Mouse (Mus musculus): Measurements from ENCODE around the gene F3. TPM values are rescaled to one million over a fixed set of nuclear protein-coding genes. Genes with fewer than 3 reads are reported as not detected.

F3 gene
- polyA plus RNA-seq, 1 experiment from 2014 or later: 8.4 TPM

GRCm38 (mm10) chr3:121689697-121690096 lies 33.6 kb upstream of the F3 start:
- Histone ChIP-seq H3K9me3 (no peaks in the 10 kb centered on the region), H3K4me1 (replicated peaks) (no peaks in the 10 kb centered on the region; the same call in 1 of the 2 replicates), H3K9ac (no peak overlapping the region), H3K27ac (replicated peaks) (no peak overlapping the region), H3K4me3 (no peak overlapping the region), H3K27me3 (no peaks in the 10 kb centered on the region), H3K36me3 (no peaks in the 10 kb centered on the region), H3K4me2 (no peak overlapping the region)
- no peak for ATAC-seq (ENCODE audit: low FRiP score, low read depth)
- WGBS: 92% methylated on average over 3 of the region's 3 CpGs

DNA sequence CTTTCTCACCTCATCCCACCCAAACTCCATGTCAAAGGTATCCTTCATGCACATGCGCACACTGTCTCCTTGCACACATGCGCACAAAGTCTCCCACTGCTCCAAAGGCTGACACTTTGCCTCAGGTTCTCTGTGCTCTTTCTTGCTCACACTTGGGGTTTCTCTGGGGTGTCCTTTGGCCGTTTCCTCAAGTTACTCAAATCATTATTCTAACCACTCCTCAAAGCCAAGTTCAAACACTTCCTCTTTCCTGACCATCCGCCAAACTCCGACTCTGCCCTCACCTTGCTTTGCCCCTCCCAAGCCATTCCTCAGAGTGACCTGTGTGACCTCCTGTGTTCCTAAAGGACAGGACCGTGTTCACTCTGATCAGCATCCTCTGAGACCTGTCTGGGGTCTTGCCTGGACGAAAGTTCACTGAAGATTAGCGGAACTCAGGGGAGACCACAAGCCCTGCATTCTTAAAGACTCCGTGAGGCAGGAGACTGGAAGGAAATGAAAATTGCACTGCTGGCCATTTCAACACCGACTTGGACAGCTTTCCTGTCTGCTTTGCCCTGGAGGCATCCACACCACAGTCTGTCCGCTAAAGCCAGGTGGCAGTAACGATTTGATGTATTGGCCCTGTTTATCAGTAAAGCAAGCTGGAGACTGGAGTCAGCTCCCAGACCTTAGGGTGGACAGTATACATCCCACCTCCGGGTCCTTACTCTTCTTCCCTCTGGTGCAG lies 30.2 kb upstream of the F3 start:
- no peak overlapping the region for H3K4me3 ChIP-seq
- H3K27me3 ChIP-seq: no peaks in the 10 kb centered on the region
- no peak overlapping the region for H3K9ac ChIP-seq
- no peak; the same call in 1 of the 2 replicates for ATAC-seq (ENCODE audit: low FRiP score, low read depth)
- H3K4me1 ChIP-seq (replicated peaks): no peaks in the 10 kb centered on the region
- no peaks in the 10 kb centered on the region for H3K36me3 ChIP-seq
- 85% methylated on average over 13 of the region's 13 CpGs for WGBS
- H3K4me2 ChIP-seq: no peak overlapping the region
- H3K9me3 ChIP-seq: no peaks in the 10 kb centered on the region
- H3K27ac ChIP-seq (replicated peaks): no peak overlapping the region

DNA sequence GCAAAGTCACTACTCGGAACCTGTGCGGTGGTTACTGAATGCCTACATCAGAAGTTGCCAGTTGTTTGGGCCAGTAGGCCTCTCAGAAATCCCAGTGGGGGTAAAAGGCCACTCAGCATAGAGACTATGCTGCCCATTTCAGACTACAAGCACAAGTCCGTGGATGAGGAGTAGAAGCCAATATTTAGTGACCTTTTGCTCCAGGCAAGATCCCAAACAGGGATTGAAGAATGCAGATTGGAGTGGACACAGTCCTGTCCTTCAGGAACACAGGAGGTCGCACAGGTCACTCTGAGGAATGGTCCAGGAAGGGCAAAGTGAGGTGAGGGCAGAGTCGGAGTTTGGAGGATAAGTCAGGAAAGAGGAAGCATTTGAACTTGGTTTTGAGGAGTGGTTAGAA lies 29.6 kb upstream of the F3 start:
- WGBS: 93% methylated on average over 5 of the region's 5 CpGs
- no peaks in the 10 kb centered on the region for H3K27me3 ChIP-seq

DNA sequence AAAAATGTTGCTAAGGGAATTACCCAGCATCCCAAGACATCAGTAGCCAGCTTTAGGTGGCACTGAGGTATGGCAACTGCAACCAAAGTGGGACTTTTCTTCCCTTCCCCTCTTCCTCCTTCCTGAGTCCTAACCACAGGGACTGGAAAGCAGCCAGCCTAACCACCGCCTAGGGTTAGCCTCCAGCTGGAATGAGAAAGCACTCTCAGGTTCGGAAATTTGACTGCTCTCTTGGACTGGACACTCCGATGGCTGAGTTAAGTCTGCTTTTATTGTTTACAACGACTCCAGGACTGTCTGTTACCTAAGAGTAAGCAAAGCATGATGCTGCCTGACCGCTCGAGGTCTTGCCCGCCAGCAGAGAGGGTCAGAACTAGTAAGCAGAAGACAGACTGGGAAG lies 26.2 kb upstream of the F3 start:
- H3K36me3 ChIP-seq: no peaks in the 10 kb centered on the region
- no peaks in the 10 kb centered on the region for H3K9me3 ChIP-seq
- no peak overlapping the region for H3K9ac ChIP-seq
- H3K4me2 ChIP-seq: no peak overlapping the region
- H3K4me1 ChIP-seq (replicated peaks): peaks cover 29% of the 10 kb centered on the region
- 83% methylated on average over 7 of the region's 7 CpGs for WGBS
- no peak for ATAC-seq (ENCODE audit: low FRiP score, low read depth)
- no peaks in the 10 kb centered on the region for H3K27me3 ChIP-seq
- H3K27ac ChIP-seq (replicated peaks): no peak overlapping the region
- H3K4me3 ChIP-seq: no peak overlapping the region

More for the DNA sequence above, 29.6 kb upstream of the F3 start:
- no peaks in the 10 kb centered on the region for H3K36me3 ChIP-seq
- H3K4me1 ChIP-seq (replicated peaks): no peaks in the 10 kb centered on the region
- H3K9ac ChIP-seq: no peak overlapping the region
- no peak overlapping the region for H3K27ac ChIP-seq (replicated peaks)
- ATAC-seq (ENCODE audit: low FRiP score, low read depth): no peak
- H3K4me2 ChIP-seq: no peak overlapping the region
- H3K9me3 ChIP-seq: no peaks in the 10 kb centered on the region
- H3K4me3 ChIP-seq: no peak overlapping the region

DNA sequence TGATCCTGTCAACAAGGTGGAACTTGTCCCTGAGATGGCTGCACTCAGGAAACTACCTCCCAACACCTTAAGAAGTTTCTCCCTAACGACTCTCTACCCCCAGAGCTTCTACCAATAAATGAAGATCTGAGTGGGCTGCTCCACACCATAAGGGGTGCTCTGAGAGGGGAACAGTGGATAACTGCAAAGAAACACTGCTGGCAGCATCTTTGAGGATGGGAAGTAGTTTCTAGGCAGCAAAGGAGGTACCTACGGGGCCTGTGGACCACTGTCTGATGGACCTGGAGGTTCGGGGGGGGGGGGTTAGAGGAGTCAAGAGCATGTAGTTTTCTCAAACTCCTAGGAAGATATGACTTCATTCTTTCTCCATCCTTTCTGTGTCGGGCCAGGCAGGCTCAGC lies 23.9 kb upstream of the F3 start:
- Histone ChIP-seq H3K9me3 (no peaks in the 10 kb centered on the region), H3K27ac (replicated peaks) (peak overlapping the region; percentile 88), H3K4me2 (no peak overlapping the region), H3K36me3 (no peaks in the 10 kb centered on the region), H3K4me3 (no peak overlapping the region), H3K4me1 (replicated peaks) (peaks cover 29% of the 10 kb centered on the region), H3K27me3 (no peaks in the 10 kb centered on the region), H3K9ac (no peak overlapping the region)
- WGBS: 73% methylated on average over 4 of the region's 4 CpGs
- ATAC-seq (ENCODE audit: low FRiP score, low read depth): no peak

GRCm38 (mm10) chr3:121699849-121700248 lies 23.5 kb upstream of the F3 start:
- Histone ChIP-seq H3K4me1 (replicated peaks) (peaks cover 29% of the 10 kb centered on the region), H3K4me2 (peak overlapping the region; percentile 40; the same call in 1 of the 2 replicates), H3K27me3 (no peaks in the 10 kb centered on the region), H3K36me3 (no peaks in the 10 kb centered on the region), H3K4me3 (no peak overlapping the region), H3K9me3 (no peaks in the 10 kb centered on the region), H3K27ac (replicated peaks) (peak overlapping the region; percentile 88), H3K9ac (no peak overlapping the region)
- WGBS: 38% methylated on average over 4 of the region's 4 CpGs
- ATAC-seq (ENCODE audit: low FRiP score, low read depth): peak; percentile 17

DNA sequence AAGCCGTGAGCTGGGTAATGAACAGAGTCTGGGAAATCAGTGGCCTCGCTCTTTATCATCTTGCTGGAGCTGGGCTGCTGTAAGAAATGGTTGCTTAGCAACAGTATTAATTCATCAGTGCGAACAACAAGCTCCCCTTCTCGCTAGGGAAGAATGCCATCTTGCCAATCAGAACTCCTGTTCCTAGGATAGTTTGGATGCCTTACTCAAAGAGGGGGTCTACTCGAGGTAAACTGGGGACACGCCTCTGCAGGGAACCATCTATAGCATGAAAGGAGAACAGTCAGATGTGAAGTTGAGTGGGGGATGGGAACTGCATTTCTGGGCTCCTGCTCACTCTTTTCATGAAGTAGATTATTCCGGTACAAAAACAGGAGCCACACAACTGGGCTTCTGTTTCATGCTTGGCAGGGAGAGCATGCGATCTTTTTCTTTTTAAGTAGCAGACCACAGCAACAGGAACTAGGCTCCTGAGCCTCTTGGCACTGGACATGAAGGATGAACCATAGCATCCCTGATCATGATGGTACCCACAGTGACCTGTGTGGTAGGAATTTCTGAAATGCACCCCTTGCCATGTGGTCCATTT lies 22.9 kb upstream of the F3 start:
- H3K27ac ChIP-seq (replicated peaks): peak overlapping the region; percentile 88
- 10% methylated on average over 8 of the region's 8 CpGs for WGBS
- H3K4me2 ChIP-seq: peak overlapping the region; percentile 40
- no peaks in the 10 kb centered on the region for H3K9me3 ChIP-seq
- no peaks in the 10 kb centered on the region for H3K27me3 ChIP-seq
- no peaks in the 10 kb centered on the region for H3K36me3 ChIP-seq
- peak; percentile 93 for ATAC-seq (ENCODE audit: low FRiP score, low read depth)
- H3K4me3 ChIP-seq: no peak overlapping the region
- no peak overlapping the region for H3K9ac ChIP-seq
- peaks cover 29% of the 10 kb centered on the region for H3K4me1 ChIP-seq (replicated peaks)

DNA sequence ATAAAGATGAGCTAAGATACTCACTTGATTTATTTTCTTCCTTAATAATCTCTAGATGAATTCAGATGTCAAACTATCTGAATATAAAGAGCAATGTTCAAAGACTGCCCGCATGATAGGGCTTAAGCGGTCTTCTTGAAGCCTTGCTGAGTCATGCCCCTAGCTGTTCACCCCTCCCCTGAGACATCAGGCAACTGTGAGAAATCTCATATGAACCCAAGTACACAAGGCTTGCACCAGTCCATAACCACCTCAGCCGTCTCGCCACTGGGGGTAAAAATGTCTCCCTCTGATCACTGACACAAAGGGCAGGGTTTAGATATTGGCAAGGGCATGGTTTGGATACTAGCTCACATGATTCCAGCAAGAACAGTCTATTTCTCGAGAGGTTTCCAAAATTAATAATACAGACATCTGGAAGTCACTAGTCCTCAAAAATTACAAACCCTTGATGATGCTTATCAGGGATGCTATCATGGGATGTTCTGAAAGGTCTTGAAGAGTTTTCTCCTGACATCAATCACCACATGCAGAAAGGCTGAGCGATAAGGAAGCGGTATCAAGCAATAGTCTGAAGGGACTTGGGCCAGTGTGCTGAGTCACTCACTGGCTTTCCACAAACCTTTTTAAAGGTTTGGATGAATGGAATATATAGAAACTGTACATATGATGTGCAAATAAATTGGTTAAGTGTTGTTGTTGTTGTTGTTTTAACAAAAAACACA lies 20.0 kb upstream of the F3 start:
- no peak overlapping the region for H3K4me2 ChIP-seq

DNA sequence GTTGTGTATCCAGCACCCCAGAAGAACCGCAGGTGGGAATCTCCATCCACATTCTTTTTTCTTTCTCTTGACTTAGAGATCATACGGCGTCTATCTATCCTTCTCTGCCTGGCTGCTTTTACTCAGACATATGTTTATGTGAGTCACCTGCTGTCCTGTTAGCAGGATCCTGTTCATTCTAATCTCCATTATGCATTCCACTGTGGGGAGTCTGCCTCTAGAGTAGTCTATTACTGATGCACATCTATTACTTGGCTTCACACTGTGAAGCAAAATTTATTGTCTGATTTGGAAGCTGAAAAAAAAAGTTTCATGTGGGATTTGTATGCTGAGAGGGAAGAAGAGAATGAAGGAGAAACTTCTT lies 19.5 kb upstream of the F3 start:
- Histone ChIP-seq H3K9me3 (no peaks in the 10 kb centered on the region), H3K27ac (replicated peaks) (no peak overlapping the region), H3K4me1 (replicated peaks) (peaks cover 29% of the 10 kb centered on the region), H3K27me3 (no peaks in the 10 kb centered on the region), H3K36me3 (no peaks in the 10 kb centered on the region), H3K9ac (no peak overlapping the region), H3K4me2 (no peak overlapping the region), H3K4me3 (no peak overlapping the region)
- WGBS: 72% methylated on average over 3 of the region's 3 CpGs
- ATAC-seq (ENCODE audit: low FRiP score, low read depth): no peak

More for the DNA sequence above, 20.0 kb upstream of the F3 start:
- Histone ChIP-seq H3K9ac (no peak overlapping the region), H3K27me3 (no peaks in the 10 kb centered on the region), H3K36me3 (no peaks in the 10 kb centered on the region), H3K4me3 (no peak overlapping the region), H3K4me1 (replicated peaks) (peaks cover 29% of the 10 kb centered on the region), H3K27ac (replicated peaks) (no peak overlapping the region), H3K9me3 (no peaks in the 10 kb centered on the region)
- 83% methylated on average over 7 of the region's 7 CpGs for WGBS
- ATAC-seq (ENCODE audit: low FRiP score, low read depth): no peak

GRCm38 (mm10) chr3:121706087-121706486 lies 17.2 kb upstream of the F3 start:
- H3K4me1 ChIP-seq (replicated peaks): peaks cover 9% of the 10 kb centered on the region
- peak overlapping the region; percentile 35; the same call in 1 of the 2 replicates for H3K27ac ChIP-seq (replicated peaks)
- ATAC-seq (ENCODE audit: low FRiP score, low read depth): no peak
- no peaks in the 10 kb centered on the region for H3K27me3 ChIP-seq
- no peak overlapping the region for H3K4me2 ChIP-seq
- 58% methylated on average over 5 of the region's 5 CpGs for WGBS
- H3K36me3 ChIP-seq: no peaks in the 10 kb centered on the region
- H3K4me3 ChIP-seq: no peak overlapping the region
- H3K9me3 ChIP-seq: no peaks in the 10 kb centered on the region
- H3K9ac ChIP-seq: no peak overlapping the region

DNA sequence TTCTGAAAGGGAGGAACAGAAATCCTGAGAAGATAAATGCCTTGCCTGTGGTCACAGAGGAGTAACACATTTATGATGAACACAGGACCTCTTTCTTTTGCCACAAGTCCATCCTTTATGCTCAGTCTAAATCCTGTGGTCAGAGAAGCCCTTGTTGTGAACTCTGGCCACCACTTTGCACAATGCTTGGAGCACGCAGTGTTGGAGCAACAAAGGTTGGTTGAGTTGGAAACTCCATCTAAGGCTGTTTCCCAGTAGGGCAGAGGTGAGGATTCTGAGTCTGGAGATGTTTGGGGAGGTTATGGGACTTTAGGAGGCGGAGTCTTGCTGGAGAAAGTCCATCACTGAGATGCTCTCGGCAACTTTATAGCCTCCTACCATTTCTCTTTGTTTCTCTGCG lies 16.2 kb upstream of the F3 start:
- WGBS: 87% methylated on average over 4 of the region's 4 CpGs
- Histone ChIP-seq H3K4me1 (replicated peaks) (no peaks in the 10 kb centered on the region; the same call in 1 of the 2 replicates), H3K27ac (replicated peaks) (no peak overlapping the region), H3K9ac (no peak overlapping the region), H3K9me3 (no peaks in the 10 kb centered on the region), H3K4me2 (no peak overlapping the region), H3K4me3 (no peak overlapping the region), H3K27me3 (no peaks in the 10 kb centered on the region), H3K36me3 (no peaks in the 10 kb centered on the region)
- no peak for ATAC-seq (ENCODE audit: low FRiP score, low read depth)

- H3K4me2 ChIP-seq: no peak overlapping the region
- no peaks in the 10 kb centered on the region for H3K27me3 ChIP-seq
- H3K4me3 ChIP-seq: no peak overlapping the region
- WGBS: 86% methylated on average over 7 of the region's 7 CpGs
- H3K27ac ChIP-seq (replicated peaks): no peak overlapping the region
- no peaks in the 10 kb centered on the region for H3K9me3 ChIP-seq
- H3K36me3 ChIP-seq: no peaks in the 10 kb centered on the region
- H3K9ac ChIP-seq: no peak overlapping the region
- no peak for ATAC-seq (ENCODE audit: low FRiP score, low read depth)
- H3K4me1 ChIP-seq (replicated peaks): peaks cover 6% of the 10 kb centered on the region
These were observed 12.3 kb upstream of the F3 start for GRCm38 (mm10) chr3:121710894-121711531.
